In the genomic region with DNA sequence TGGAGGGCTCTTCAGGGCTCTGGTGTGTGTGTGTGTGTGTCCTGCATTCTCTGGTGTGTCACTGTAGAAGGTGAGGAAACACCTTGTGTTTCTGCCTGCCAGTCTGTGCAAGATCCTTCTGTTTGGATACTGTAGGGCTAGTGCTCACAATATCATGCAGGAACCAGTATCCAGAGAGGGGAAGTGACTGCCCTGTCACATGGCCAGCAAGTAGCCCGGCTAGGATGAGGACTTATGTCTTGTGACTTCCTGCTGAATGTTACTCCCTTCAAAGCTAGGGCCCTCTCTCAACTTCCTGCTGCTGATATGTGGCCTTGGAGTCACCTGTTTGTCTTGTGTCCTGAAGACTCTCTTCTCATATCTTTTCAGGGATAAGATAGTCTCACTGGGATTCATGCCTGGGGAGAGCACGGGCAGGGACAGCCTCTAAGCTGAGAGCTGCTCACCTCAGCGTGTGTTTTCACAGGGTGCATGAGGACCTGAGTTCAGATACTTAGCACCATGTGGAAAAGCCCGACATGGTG, we compare ENCODE assay signal across 13 mouse cellular contexts. TPM values are rescaled to one million over a fixed set of nuclear protein-coding genes. Genes with fewer than 3 reads are reported as not detected.
DNase-seq lines count a peak whose midpoint lies in the region; ATAC-seq and TF ChIP-seq lines count a peak whose summit lies in the region.
"Had no signal": no experiment of that assay in that cellular context is flagged by ENCODE, and none has a peak within 500 bp of the region (broad histone marks: within the 10 kb centered on the region; RNA-seq: fewer than 3 reads in every experiment).

No protein-coding gene starts in this region.

- no peaks in the 10 kb centered on the region for H3K27me3 ChIP-seq in kidney, postnatal 0 days (ENCODE audit: insufficient read depth, low read length)
- no peaks in the 10 kb centered on the region for H3K27me3 ChIP-seq in kidney, embryonic 15.5 days
- H3K27me3 ChIP-seq in hindbrain, embryonic 14.5 days (ENCODE audit: control insufficient read depth, insufficient read depth, low read length): no peaks in the 10 kb centered on the region

- H3K9ac ChIP-seq in kidney, postnatal 0 days (ENCODE audit: low read depth, low read length): no peak overlapping the region
- H3K9ac ChIP-seq in kidney, embryonic 15.5 days: no peak overlapping the region
- no peak overlapping the region for H3K9ac ChIP-seq in hindbrain, embryonic 14.5 days

- WGBS in kidney, postnatal 0 days: 78% methylated on average over 4 of the region's 4 CpGs
- WGBS in kidney, embryonic 15.5 days: 78% methylated on average over 4 of the region's 4 CpGs
- WGBS in hindbrain, embryonic 14.5 days: 91% methylated on average over 4 of the region's 4 CpGs

- DNase-seq in kidney, postnatal 0 days (ENCODE audit: low spot score): peak; percentile 35
- DNase-seq in kidney, postnatal 25 days: peak; percentile 32 to 66
- no peak for DNase-seq in frontal cortex, adult 2 months (ENCODE audit: extremely low spot score in 1 of 2, low spot score in 1 of 2)
- DNase-seq in hindbrain, embryonic 14.5 days (ENCODE audit: low spot score): no peak
- DNase-seq: cerebellum, adult 2 months; gastrocnemius, postnatal 14 days had no signal

- TF ChIP-seq POLR2A in cortical plate, adult 2 months (IDR thresholded peaks at IDR 0.05; ENCODE audit: extremely low read depth, insufficient read depth, low read length): no peak

- no peaks in the 10 kb centered on the region for H3K9me3 ChIP-seq in kidney, postnatal 0 days (replicated peaks; ENCODE audit: low read length)
- H3K9me3 ChIP-seq in kidney, embryonic 15.5 days (replicated peaks): no peaks in the 10 kb centered on the region
- no peaks in the 10 kb centered on the region for H3K9me3 ChIP-seq in hindbrain, embryonic 14.5 days (ENCODE audit: control insufficient read depth, low read length)

- H3K4me1 ChIP-seq in kidney, postnatal 0 days (replicated peaks; ENCODE audit: insufficient read depth, low read length): no peaks in the 10 kb centered on the region
- H3K4me1 ChIP-seq in kidney, embryonic 15.5 days: no peaks in the 10 kb centered on the region
- H3K4me1 ChIP-seq in cortical plate, adult 2 months (ENCODE audit: control insufficient read depth, insufficient read depth, low read length): no peaks in the 10 kb centered on the region
- H3K4me1 ChIP-seq in hindbrain, embryonic 14.5 days (replicated peaks; ENCODE audit: control insufficient read depth, insufficient read depth, low read length): no peaks in the 10 kb centered on the region

- H3K36me3 ChIP-seq in kidney, postnatal 0 days (ENCODE audit: insufficient read depth, low read length): no peaks in the 10 kb centered on the region
- H3K36me3 ChIP-seq in kidney, embryonic 15.5 days: no peaks in the 10 kb centered on the region
- no peaks in the 10 kb centered on the region for H3K36me3 ChIP-seq in hindbrain, embryonic 14.5 days (replicated peaks; ENCODE audit: control insufficient read depth, insufficient read depth)

- H3K4me3 ChIP-seq in kidney, postnatal 0 days (replicated peaks; ENCODE audit: low read depth, low read length): no peak overlapping the region
- no peak overlapping the region for H3K4me3 ChIP-seq in kidney, embryonic 15.5 days (replicated peaks)
- H3K4me3 ChIP-seq in cortical plate, adult 2 months (ENCODE audit: insufficient read depth, low read length): no peak overlapping the region
- no peak overlapping the region for H3K4me3 ChIP-seq in hindbrain, embryonic 14.5 days (replicated peaks; ENCODE audit: low read length)

- no peak for TF ChIP-seq CTCF in kidney, postnatal 0 days (IDR thresholded peaks at IDR 0.05; ENCODE audit: low read depth)
- TF ChIP-seq CTCF in cortical plate, adult 2 months (IDR thresholded peaks at IDR 0.05; ENCODE audit: extremely low read depth, insufficient read depth, low read length): no peak

- no peak overlapping the region; the same call in 1 of the 2 replicates for H3K27ac ChIP-seq in kidney, postnatal 0 days
- no peak overlapping the region for H3K27ac ChIP-seq in kidney, embryonic 15.5 days
- peak overlapping the region; percentile 33; the same call in 1 of the 2 replicates for H3K27ac ChIP-seq in cortical plate, adult 2 months (ENCODE audit: insufficient read depth, low read length)
- H3K27ac ChIP-seq in hindbrain, embryonic 14.5 days: no peak overlapping the region

- no peak overlapping the region for H3K4me2 ChIP-seq in kidney, postnatal 0 days (ENCODE audit: low read length)
- H3K4me2 ChIP-seq in kidney, embryonic 15.5 days: no peak overlapping the region
- H3K4me2 ChIP-seq in hindbrain, embryonic 14.5 days (replicated peaks): no peak overlapping the region

- ATAC-seq in kidney, postnatal 0 days (replicated peaks; ENCODE audit: low FRiP score, low read depth): no peak
- no peak for ATAC-seq in kidney, embryonic 15.5 days (replicated peaks; ENCODE audit: low FRiP score)
- peak; percentile 96 for ATAC-seq in megakaryocyte progenitor cell, adult 5-6 weeks (replicated peaks; ENCODE audit: poor library complexity)
- ATAC-seq in megakaryocyte-erythroid progenitor cell, adult 5-6 weeks (replicated peaks; ENCODE audit: low FRiP score, low TSS enrichment, poor library complexity, severe bottlenecking): no peak
- no peak for ATAC-seq in hindbrain, embryonic 14.5 days (ENCODE audit: low FRiP score)

RNA-seq across cellular contexts. Expression of a gene that starts 20.6 kb away (rescaled TPM):
- 6.9 and 10.8 TPM in 2 replicates for polyA plus RNA-seq in kidney, postnatal 0 days (2015; fragmentation: Nextera tagmentation; extraction: Ambion mirVana)
- 17.1 and 19.8 TPM in 2 replicates for polyA plus RNA-seq in kidney, embryonic 15.5 days (2015; fragmentation: Nextera tagmentation; extraction: Ambion mirVana)
- 6.4 and 7.2 TPM in 2 replicates for polyA plus RNA-seq in cortical plate, adult 2 months (2012; rRNA removed)
- total RNA-seq in megakaryocyte progenitor cell, adult 5-6 weeks (2015): 6.6 and 8.6 TPM in 2 replicates
- total RNA-seq in megakaryocyte progenitor cell, adult 5-6 weeks (2017): 5.3 and 8.0 TPM in 2 replicates
- total RNA-seq in megakaryocyte-erythroid progenitor cell, adult 5-6 weeks (2014; fragmentation: Nextera tagmentation): 7.8 and 9.3 TPM in 2 replicates
- total RNA-seq in megakaryocyte-erythroid progenitor cell, adult 5-6 weeks (2017): 5.4 and 6.1 TPM in 2 replicates
- 7.7 and 9.1 TPM in 2 replicates for polyA plus RNA-seq in frontal cortex, adult 2 months (2012; rRNA removed)
- polyA plus RNA-seq in hindbrain, embryonic 14.5 days (2014; fragmentation: Nextera tagmentation; extraction: Ambion mirVana): 11.9 and 14.3 TPM in 2 replicates

RNA-seq across cellular contexts. Expression of a gene that starts 29.7 kb away (rescaled TPM):
- polyA plus RNA-seq in kidney, postnatal 0 days (2015; fragmentation: Nextera tagmentation; extraction: Ambion mirVana): not detected in 2 replicates
- not detected in 2 replicates for polyA plus RNA-seq in kidney, embryonic 15.5 days (2015; fragmentation: Nextera tagmentation; extraction: Ambion mirVana)
- polyA plus RNA-seq in cortical plate, adult 2 months (2012; rRNA removed): 1.1 and 1.2 TPM in 2 replicates
- total RNA-seq in megakaryocyte progenitor cell, adult 5-6 weeks (2015): not detected in 2 replicates
- not detected in 2 replicates for total RNA-seq in megakaryocyte progenitor cell, adult 5-6 weeks (2017)
- total RNA-seq in megakaryocyte-erythroid progenitor cell, adult 5-6 weeks (2014; fragmentation: Nextera tagmentation): not detected in 2 replicates
- total RNA-seq in megakaryocyte-erythroid progenitor cell, adult 5-6 weeks (2017): not detected in 2 replicates
- 1.2 and 1.5 TPM in 2 replicates for polyA plus RNA-seq in frontal cortex, adult 2 months (2012; rRNA removed)
- 0.26 TPM in 1 of 2 replicates, not detected in the other for polyA plus RNA-seq in hindbrain, embryonic 14.5 days (2014; fragmentation: Nextera tagmentation; extraction: Ambion mirVana)
- total RNA-seq: gastrocnemius, postnatal 14 days; left cerebral cortex, postnatal 25 days had no signal
- polyA plus RNA-seq: neural tube, embryonic 11.5 days; testis, adult 2 months had no signal

Comparison
In these comparisons a context has a peak if more than half of its experiments do, and no peak if none do; other contexts are left out.
1. DNase-seq: peak in kidney, postnatal 0 days (single experiment) and kidney, postnatal 25 days (2 of 2); none in frontal cortex, adult 2 months (0 of 2) and hindbrain, embryonic 14.5 days (single experiment).